Mouse (Mus musculus): ENCODE results near the gene Lingo2. TPM values are rescaled to one million over a fixed set of nuclear protein-coding genes. Genes with fewer than 3 reads are reported as not detected.
"Not testable (repeated sequence)": the region's sequence is repeated elsewhere in the genome, so short reads cannot be mapped to it uniquely, and the experiment has no call there.

Gene Lingo2
- total RNA-seq, 1 experiment from 2014 or later, result 0.81 TPM

GRCm38 (mm10) chr4:35752121-35752860, 1199.3 kb downstream of the Lingo2 start:
- no peak for ATAC-seq (ENCODE audit: extremely low read depth, insufficient number of reproducible peaks, low FRiP score, poor library complexity, severe bottlenecking)

GRCm38 (mm10) chr4:35746693-35747092, 1204.9 kb downstream of the Lingo2 start:
- ATAC-seq (ENCODE audit: extremely low read depth, insufficient number of reproducible peaks, low FRiP score, poor library complexity, severe bottlenecking), result no peak

DNA sequence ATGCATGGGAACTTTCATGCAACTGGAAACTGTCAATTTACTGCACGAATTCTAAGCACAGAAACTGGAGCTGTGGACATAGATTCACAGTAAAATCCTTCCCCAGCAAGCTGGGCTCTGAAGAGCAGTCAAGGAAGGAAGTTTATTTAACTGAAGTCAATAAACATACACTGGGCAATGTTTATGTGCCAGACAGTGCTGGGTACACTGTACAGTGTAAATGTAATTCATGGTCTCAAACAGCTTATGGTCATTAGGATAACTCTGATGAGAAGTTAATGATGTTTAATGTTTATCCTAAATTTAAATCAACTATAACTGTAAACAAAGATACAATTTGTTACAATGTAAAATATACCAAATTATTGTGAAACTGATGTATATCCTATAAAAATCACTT, 1226.8 kb downstream of the Lingo2 start:
- no peak for ATAC-seq (ENCODE audit: extremely low read depth, insufficient number of reproducible peaks, low FRiP score, poor library complexity, severe bottlenecking)

- ATAC-seq (ENCODE audit: extremely low read depth, insufficient number of reproducible peaks, low FRiP score, poor library complexity, severe bottlenecking), result no peak
Observed at GRCm38 (mm10) chr4:35704126-35704525, 1247.4 kb downstream of the Lingo2 start.

GRCm38 (mm10) chr4:35702661-35703060, 1248.9 kb downstream of the Lingo2 start:
- ATAC-seq (ENCODE audit: extremely low read depth, insufficient number of reproducible peaks, low FRiP score, poor library complexity, severe bottlenecking), result no peak

GRCm38 (mm10) chr4:35695137-35695522, 1256.4 kb downstream of the Lingo2 start:
- no peak for ATAC-seq (ENCODE audit: extremely low read depth, insufficient number of reproducible peaks, low FRiP score, poor library complexity, severe bottlenecking)

DNA sequence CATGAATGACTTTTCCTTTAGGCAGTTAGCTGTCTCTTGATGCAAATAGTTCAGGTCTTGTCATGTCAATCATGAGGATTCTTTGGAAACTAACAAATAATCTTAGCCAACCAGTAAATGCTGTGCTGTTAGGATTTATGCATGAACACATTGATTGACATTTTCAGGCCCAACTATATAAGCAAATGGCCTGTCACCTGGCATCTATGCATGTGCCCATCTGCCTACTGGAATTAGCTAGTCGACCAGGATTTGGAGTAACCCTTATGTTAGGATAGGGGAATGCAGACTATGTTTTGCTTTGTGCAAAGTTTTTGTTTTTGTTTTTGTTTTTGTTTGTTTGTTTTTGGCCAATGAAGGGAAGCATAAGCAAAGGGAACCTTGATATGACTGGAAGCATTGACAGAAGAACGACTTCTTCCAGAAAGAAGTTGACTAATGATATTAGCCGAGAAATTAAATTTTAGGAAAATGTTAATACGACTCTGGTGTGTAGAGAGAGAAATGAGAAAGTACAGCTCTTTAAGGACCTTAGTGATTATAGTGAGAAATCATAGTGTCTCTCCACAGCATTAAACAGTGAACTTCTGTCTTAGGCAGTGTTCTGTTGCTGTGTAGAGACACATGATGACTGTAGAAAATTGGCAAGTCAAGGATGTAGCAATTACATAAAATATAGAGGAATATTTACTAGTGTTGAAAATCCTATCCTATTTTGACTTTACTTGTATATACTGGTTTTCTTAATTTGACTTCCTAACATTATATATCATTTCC, 1257.0 kb downstream of the Lingo2 start:
- ATAC-seq (ENCODE audit: extremely low read depth, insufficient number of reproducible peaks, low FRiP score, poor library complexity, severe bottlenecking), result no peak

DNA sequence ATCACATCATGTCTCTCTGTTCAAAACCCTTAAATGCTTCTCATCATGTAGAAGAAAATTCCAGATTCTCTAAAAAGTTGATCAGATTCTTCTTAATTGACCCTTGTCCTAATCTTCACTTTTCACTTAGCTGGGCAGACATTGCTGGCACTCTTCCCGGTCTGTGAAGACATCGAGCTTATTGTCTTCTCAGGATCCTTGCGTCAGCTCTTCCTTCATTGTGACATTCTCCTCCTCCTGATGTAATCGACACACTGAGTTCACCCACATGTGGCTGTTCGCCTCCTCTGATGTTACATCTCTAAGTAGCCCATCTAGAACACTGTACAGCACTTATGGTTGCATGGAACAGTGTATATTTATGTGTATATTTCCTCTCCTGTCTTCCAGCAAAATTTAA, 1261.0 kb downstream of the Lingo2 start:
- no peak for ATAC-seq (ENCODE audit: extremely low read depth, insufficient number of reproducible peaks, low FRiP score, poor library complexity, severe bottlenecking)

GRCm38 (mm10) chr4:35688498-35689240, 1262.9 kb downstream of the Lingo2 start:
- ATAC-seq (ENCODE audit: extremely low read depth, insufficient number of reproducible peaks, low FRiP score, poor library complexity, severe bottlenecking), result not testable (repeated sequence)

Data from neutrophil, adult 5-6 weeks (primary cell).